Mouse (Mus musculus): ENCODE measurements around the gene Slc27a2. TPM values are rescaled to one million over a fixed set of nuclear protein-coding genes. Genes with fewer than 3 reads are reported as not detected.

Slc27a2 gene
- total and polyA plus RNA-seq, 3 experiments, result not detected

DNA sequence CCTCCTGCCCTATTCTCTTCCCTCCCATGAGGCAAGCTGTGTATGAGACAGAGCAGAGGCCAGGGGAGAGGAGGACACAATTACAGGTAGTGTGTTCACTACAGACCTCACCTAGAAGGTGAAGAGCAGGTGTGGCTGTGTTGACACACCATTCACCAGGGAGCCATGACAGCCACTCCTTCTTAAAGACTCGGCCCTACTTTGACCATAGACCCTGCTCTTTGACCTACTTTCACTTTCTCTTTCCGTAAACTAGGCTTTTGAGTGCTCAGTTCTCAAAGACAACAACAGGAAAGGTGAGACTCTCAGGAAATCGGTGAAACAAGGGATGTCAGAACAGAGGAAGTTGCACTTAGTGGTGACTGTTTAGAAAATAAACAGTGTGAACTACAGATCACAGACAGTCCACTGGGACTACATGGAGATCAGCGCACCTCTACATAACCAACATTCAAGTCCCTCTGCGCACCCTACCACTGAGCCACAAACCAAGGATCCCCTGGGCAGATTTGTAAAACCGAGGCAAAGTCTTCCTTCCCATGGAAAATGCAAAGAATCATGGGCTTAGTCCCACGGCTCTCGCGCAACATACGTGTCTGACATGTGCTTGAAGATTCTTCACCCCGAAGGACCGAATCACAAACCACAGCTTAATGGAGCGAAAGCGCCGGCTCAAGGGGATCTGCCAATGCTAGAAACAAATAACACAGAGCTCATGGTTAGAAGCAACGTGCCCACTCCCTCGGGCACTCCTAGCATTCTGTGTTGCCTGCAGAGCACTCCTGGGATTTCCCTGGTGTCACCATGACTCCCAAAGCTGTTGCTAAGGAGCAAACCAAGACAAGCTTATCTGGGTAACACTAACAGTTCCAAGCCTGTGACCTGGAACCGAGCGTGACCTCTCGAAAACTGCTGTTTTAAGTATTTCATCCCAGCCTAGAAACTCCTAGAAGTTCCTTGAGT lies 45.4 kb downstream of the Slc27a2 start (continued):
- TF ChIP-seq MYB (IDR thresholded peaks at IDR 0.05; ENCODE audit: low read depth, low read length) (no peak), RCOR1 (IDR thresholded peaks at IDR 0.05; ENCODE audit: low read depth, low read length) (no peak), CHD2 (IDR thresholded peaks at IDR 0.05; ENCODE audit: low read length) (no peak), ZNF384 (IDR thresholded peaks at IDR 0.05; ENCODE audit: low read depth, low read length) (no peak), NELFE (IDR thresholded peaks at IDR 0.05; ENCODE audit: low read depth, low read length) (no peak), POLR2A (IDR thresholded peaks at IDR 0.05; ENCODE audit: control insufficient read depth in 1 of 2, insufficient read depth in 1 of 2, low read depth in 1 of 2, low read length in 2 of 2, poor library complexity in 1 of 2) (no peak), TAL1 (IDR thresholded peaks at IDR 0.05; ENCODE audit: low read length) (no peak), TCF12 (IDR thresholded peaks at IDR 0.05; ENCODE audit: low read depth, low read length) (no peak), RAD21 (IDR thresholded peaks at IDR 0.05; ENCODE audit: low read depth, low read length) (no peak), USF1 (IDR thresholded peaks at IDR 0.05; ENCODE audit: low read depth, low read length) (no peak), NRF1 (IDR thresholded peaks at IDR 0.05; ENCODE audit: insufficient read depth, low read depth, low read length, poor library complexity, severe bottlenecking) (no peak), POLR2AphosphoS2 (IDR thresholded peaks at IDR 0.05; ENCODE audit: low read length) (no peak), JUND (IDR thresholded peaks at IDR 0.05; ENCODE audit: low read depth, low read length) (no peak), CTCF (IDR thresholded peaks at IDR 0.05 in 2 of 3, conservative IDR thresholded peaks at IDR 0.05 in 1 of 3; ENCODE audit: control insufficient read depth in 1 of 3, insufficient read depth in 1 of 3, low read depth in 2 of 3, low read length in 3 of 3, poor library complexity in 1 of 3, severe bottlenecking in 1 of 3) (no peak), UBTF (IDR thresholded peaks at IDR 0.05; ENCODE audit: borderline replicate concordance, insufficient read depth, low read depth, low read length) (no peak), EP300 (IDR thresholded peaks at IDR 0.05; ENCODE audit: low read depth in 1 of 2, low read length in 2 of 2) (no peak), MYC (IDR thresholded peaks at IDR 0.05; ENCODE audit: low read depth, low read length) (0 out of 2 replicates have a peak, but pooled peaks have one; percentile 57), KAT2A (conservative IDR thresholded peaks at IDR 0.05; ENCODE audit: low read depth, low read length) (no peak), GATA1 (IDR thresholded peaks at IDR 0.05; ENCODE audit: low read depth, low read length) (no peak), E2F4 (IDR thresholded peaks at IDR 0.05; ENCODE audit: borderline replicate concordance, low read depth, low read length) (no peak), MEF2A (IDR thresholded peaks at IDR 0.05; ENCODE audit: extremely low read depth, insufficient replicate concordance, low read depth, low read length, poor library complexity, severe bottlenecking) (no peak), ZC3H11A (IDR thresholded peaks at IDR 0.05; ENCODE audit: low read depth, low read length) (no peak)

- DNase-seq (ENCODE audit: low read depth, low spot score), result no peak
- Histone ChIP-seq H3K27me3 (ENCODE audit: control insufficient read depth in 1 of 2, insufficient read depth in 2 of 2, low read length in 2 of 2) (no peaks in the 10 kb centered on the region), H3K4me3 (ENCODE audit: control insufficient read depth in 1 of 2, insufficient read depth in 1 of 2, low read depth in 2 of 2, low read length in 2 of 2) (peak overlapping the region; percentile 58 to 82; a peak in 3 of 4 replicates)
Measured at GRCm38 (mm10) chr2:126598359-126598758, 46.2 kb downstream of the Slc27a2 start.

More at GRCm38 (mm10) chr2:126598359-126598758, 46.2 kb downstream of the Slc27a2 start:
- Histone ChIP-seq H3K4me1 (ENCODE audit: control insufficient read depth in 1 of 2, insufficient read depth in 2 of 2, low read length in 2 of 2) (peaks cover 6 to 15% of the 10 kb centered on the region in 2 experiments), H3K36me3 (ENCODE audit: control insufficient read depth in 1 of 2, insufficient read depth in 2 of 2, low read length in 2 of 2) (peaks cover 0 to 6% of the 10 kb centered on the region in 2 experiments; a peak in 2 of 4 replicates), H3K27ac (ENCODE audit: control insufficient read depth, low read depth, low read length) (no peak overlapping the region), H3K79me2 (ENCODE audit: control insufficient read depth, insufficient read depth, low read length, poor library complexity) (no peaks in the 10 kb centered on the region), H3K9me3 (replicated peaks; ENCODE audit: insufficient read depth, low read length) (no peaks in the 10 kb centered on the region), H3K9ac (ENCODE audit: control insufficient read depth, low read depth, low read length, poor library complexity, severe bottlenecking) (no peak overlapping the region)
- TF ChIP-seq GATA1 (IDR thresholded peaks at IDR 0.05; ENCODE audit: low read depth, low read length), result no peak
- peak in 1 of 3 experiments; percentile 28; a peak in 2 of 6 replicates for TF ChIP-seq CTCF (IDR thresholded peaks at IDR 0.05 in 2 of 3, conservative IDR thresholded peaks at IDR 0.05 in 1 of 3; ENCODE audit: control insufficient read depth in 1 of 3, insufficient read depth in 1 of 3, low read depth in 2 of 3, low read length in 3 of 3, poor library complexity in 1 of 3, severe bottlenecking in 1 of 3)
